In genomic region chr10:87686785-87687184, GRCm38 (mm10) we compare ENCODE assay signal across 15 mouse cellular contexts.
"Had no signal": no experiment of that assay in that cellular context is flagged by ENCODE, and none has a peak within 500 bp of the region (broad histone marks: within the 10 kb centered on the region; RNA-seq: fewer than 3 reads in every experiment).

No protein-coding gene starts in this region.

- DNase-seq: gastrocnemius, adult 2 months; gastrocnemius, postnatal 14 days; heart, adult 18-20 months; heart, postnatal 14 days; heart, postnatal 36 days; kidney, adult 11 months; kidney, adult 2 months; kidney, adult 9 months; kidney, postnatal 14 days; kidney, postnatal 36 days; layer of hippocampus, adult 9-11 months; layer of hippocampus, postnatal 36 days; liver; liver, embryonic 13.5 days; liver, postnatal 0 days had no signal
